Mouse (Mus musculus) liver, postnatal 0 days (tissue): ENCODE measurements around the gene Rtl8b.
"Not testable (repeated sequence)": the region's sequence is repeated elsewhere in the genome, so short reads cannot be mapped to it uniquely, and the experiment has no call there.

Experiments
- CTCF ChIP-seq: sonication (generic); IDR thresholded peaks from 2 replicates; pipeline ENCODE4 v1.5.1; 2016; ENCODE audit warnings: antibody characterized with exemption, low read depth
- EP300 ChIP-seq: IDR thresholded peaks from 2 replicates; pipeline ENCODE4 v1.6.1; 2016; ENCODE audit warnings: antibody characterized with exemption, low read depth, mild to moderate bottlenecking

DNA sequence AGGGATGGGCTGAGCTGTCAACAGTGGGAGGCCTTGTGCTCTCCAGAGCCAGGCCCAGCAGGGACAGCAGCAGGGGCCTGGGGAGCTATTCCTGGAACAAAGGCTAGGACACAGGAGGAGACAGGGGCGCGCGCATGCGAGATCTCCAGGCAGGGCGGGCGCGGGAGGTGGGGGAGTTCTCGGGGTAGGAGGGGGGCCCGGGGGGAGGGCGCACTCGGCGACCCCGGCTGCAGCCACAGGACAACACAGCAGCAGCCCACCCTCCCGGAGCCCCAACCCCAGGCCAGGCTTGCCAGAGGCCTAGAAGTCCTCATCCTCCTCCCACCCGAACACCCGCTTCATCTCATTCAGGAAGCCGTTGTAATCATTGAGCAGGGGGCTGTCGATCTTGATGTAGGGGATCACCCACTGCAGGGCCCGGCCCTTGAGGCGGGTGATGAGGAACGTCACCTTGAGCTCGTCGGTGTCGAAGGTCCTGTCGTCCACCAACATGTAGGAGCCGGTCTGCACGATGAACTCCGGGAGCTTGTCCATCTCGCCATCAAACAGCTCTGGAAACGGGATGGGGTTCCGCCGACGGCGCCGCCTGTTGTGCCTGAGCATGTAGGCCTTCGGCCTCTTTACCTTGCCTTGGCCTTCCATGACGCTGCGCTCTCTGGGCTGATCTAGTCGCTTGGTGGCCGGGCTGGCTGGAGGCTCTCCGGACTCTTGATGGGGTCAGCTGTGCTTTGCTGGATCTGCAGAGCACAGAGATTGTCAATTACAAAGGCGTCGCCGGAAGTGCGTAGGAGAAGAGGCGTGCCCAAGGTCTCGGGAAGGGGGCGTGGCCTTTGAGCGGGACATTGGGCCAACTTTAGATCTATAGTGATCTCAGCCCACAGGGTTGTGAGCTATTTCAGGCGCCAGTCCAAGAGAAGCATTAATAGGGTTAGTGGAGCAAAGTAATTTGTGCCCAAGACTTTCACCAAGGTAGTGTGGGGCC is 26.9 kb downstream of the Rtl8b start, which contains the start of gene Rtl8a:
- TF ChIP-seq EP300, CTCF: not testable (repeated sequence)
